Mouse (Mus musculus) NIH3T3 (cell line): ENCODE measurements around the gene Adamts5.

Experiments
- DNase-seq: peaks from one replicate; pipeline ENCODE4 v3.0.0-alpha.2; 2012; ENCODE audit warnings: low read depth

The Adamts5 gene

DNA sequence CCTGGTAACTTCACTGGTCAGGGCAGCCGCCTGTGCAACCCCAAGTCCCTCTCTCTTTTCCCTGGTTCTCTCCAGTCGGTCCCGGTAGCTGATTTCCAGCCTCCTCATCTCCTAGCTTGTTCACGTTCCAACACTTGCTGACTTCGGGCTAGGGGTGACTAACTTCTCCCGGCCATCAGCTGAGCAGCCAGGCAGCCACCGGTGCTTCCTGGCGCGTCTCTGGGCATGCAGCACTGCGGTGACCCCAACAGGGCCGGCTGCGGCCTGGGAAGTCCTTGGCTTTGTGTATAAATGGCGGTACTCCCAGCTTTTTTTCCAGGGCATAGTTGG is at the start of gene Adamts5:
Adamts5 (minus strand) TSS at position 248 of the 330 bp plus-strand sequence.
- no peak for DNase-seq

- peak; percentile 38 for DNase-seq
These were observed 48.7 kb upstream of the Adamts5 start for GRCm38 (mm10) chr16:85950356-85950755.

GRCm38 (mm10) chr16:85926004-85926403 is 24.4 kb upstream of the Adamts5 start:
- peak; percentile 47 for DNase-seq

DNA sequence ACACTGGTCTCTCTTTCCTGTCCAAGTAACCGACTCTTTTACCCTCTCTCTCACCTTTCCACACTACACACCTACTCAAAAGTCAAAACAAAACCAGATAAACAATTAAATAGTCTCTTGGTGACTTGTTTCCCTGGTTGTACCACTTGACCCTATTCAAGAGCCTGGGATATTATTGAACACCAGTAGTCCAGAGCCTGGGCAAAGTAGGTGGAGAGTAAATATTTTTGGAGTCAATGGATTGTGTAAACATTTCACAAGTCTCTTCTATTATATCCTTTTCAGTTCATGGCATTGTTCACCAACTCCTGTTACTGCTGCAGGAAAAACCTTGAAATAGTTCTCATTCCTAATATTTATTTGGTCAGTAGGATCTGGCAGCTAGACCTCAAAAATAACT is 20.8 kb upstream of the Adamts5 start:
- no peak for DNase-seq

DNA sequence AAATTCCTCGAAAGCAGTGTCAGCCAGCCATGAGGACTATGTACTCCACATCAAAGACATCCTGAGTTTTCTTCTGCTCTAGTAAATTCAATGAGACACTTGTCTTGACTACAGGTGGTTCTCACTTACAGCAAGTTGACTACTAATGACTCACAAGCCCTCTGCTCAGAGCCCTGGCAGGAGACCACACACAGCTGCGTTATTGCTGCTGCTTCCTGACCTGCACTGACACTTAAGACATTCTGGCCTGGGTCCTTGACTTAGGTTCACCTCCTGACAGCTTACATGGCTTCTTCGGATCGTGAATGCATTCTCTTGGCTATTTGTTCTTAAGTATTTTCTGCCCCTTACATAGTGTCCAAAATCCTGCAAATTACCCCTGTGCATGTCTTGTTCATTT is 18.5 kb upstream of the Adamts5 start:
- DNase-seq, result no peak

DNA sequence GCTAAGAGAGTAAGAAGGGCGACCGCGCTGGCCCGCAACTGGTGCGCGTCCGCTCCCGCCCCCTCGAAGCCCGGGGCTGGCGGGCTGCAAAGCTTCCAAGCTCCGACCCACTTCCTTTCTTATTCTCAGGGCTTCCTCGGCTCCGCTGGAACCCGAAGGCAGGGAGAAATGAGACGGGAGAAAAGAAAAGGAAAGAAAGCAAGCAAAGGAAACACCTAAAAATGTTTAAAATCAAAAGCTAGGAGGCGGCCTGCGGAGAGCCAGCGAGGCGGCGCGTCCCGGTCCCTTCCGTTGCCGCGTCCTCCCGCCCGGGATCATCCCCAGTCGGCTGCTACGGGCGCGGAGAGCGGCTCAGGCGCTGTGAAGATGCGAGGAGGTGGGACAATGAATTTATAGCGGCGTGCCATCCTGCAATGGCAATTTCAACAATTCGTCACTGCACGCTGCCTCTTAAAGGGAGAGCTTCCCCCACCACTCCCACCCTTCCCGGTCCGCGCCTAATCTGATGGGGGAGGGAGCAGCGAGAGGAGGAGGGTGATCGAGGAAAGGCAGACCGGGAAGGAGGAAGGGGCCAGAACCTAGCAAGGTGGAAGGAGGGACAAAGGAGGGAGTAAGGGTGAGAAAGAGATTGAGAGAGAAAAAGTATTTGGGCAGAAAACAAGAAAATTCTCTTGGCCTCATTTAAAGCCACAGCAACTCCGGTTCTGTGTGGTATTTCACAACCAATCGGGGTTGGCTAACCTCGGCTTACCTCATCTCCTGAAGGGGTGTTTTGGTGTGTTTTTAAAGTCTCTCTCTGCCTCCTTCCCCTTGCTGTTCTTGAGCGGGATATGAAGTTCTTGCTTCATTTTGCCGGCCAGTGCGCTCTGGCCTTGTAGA is 687 bp downstream of the Adamts5 start:
- DNase-seq, result peak; percentile 89

DNA sequence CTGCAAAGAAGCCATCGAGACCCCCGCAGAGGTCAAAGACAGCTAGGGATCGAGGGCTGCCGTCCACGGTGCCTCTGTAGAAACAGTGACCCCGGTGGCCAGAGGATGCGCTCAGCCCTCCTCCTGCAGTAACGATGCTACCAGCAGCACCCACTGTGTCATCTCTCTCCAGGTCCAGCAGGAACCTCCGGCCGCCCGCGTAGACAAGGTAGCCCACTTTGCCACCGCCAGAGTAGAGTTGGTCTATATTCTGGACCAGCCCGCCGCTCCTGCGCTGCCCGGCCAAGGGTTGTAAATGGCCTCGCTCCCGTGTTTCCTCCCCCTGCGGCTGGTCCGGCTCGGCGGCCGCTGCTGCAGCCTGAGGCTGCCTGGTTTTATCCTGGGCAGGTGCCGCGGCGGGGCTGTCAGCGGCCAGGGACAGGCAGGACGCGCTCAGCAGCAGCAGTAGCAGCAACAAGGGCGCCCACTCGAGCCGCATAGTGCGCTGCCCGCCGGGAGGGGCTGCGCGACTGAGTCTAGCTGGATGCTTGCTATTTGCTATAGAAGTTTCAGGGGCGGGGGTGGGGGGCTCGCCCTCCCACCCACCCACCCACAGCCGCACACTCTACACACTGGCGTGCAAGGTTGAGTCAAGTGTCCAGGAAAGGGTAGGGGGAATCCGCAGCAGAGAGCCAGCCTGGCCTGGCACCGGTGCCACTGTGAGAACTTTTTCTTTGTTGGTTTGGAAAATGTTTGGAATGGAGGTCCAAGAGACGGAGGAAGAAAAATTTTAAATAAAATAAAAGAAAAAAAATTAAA is 1.6 kb downstream of the Adamts5 start:
- DNase-seq, result peak; percentile 62

DNA sequence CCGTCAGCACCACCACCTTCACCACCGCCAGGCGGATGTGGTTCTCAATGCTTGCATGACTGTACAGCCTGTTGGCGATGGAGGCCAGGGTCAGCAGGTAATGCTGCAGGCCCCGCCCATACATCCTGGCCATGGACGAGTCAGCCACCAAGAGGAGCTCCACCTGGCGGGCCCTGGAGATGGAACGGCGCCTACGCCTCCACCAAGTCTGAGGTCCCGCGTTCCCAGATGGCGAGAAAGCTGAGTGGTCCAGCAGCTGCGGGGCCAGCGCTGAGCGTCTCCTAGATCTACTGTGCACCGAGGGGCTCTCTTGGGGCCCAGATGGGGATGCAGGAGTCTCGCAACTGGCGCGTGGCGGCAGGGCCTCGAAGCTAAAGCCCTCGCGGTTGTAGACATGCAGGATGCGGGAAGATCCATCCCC is 2.3 kb downstream of the Adamts5 start:
- peak; percentile 30 for DNase-seq

DNA sequence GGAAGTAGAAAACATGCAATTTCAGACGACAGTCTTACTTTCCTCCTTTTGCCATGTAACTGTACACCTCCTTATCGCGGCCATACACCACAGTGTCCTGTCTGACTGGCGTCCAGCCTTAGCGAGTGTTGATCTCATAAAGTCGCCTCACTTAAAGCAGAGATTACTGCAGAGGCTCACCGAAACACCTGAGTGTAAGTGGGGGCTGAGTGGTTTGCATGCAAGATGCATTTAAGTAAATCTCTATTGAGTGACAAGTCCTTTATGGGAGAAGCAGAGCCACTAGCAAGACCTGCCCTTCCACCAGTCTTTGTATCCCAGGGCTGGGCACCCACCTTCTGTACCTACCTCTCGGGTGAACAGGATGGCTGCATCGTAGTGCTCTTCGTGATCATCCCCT is 2.8 kb downstream of the Adamts5 start:
- DNase-seq, result no peak

- DNase-seq, result peak; percentile 77
These were observed 3.2 kb downstream of the Adamts5 start for GRCm38 (mm10) chr16:85898391-85898790.

DNA sequence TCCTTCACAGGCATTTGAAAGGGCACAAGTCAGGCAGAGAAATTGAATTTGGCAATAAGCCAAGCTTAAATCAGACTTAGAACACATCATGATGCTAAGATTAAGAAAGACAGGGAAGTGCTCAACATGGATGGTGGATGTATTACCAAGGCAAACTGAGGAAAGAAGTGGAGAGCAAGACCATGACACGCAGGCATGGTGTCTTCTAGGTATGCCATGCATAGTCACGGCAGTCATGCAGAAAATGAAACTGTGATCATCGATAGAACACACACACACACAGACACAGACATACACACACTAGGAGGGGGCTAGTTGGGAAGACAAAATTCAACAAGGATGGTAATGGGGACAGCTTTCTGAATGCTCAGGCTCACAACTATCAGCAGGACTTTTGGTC is 3.8 kb downstream of the Adamts5 start:
- DNase-seq, result no peak

- DNase-seq, result no peak
These were observed 5.7 kb downstream of the Adamts5 start for GRCm38 (mm10) chr16:85895948-85896347.

DNA sequence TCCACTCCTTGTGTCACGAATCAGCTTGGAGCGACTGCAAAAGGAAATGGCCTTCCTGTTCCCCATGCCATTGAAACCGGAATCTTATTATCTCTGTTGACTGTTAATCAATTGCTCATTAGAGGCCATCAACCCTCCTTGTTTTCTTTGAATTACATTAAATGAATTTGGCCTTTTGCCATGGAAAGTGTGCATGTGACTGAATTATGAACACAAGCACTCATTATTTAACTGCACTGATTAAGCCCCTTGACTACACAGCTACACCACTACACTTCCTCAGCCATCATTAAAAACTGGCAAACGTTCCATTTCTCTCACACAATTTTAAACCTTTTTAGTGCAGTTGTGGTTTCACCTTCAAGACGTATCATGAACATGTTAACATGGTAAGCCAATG is 11.8 kb downstream of the Adamts5 start:
- no peak for DNase-seq

- no peak for DNase-seq
These were observed 14.2 kb downstream of the Adamts5 start for GRCm38 (mm10) chr16:85887289-85888051.

DNA sequence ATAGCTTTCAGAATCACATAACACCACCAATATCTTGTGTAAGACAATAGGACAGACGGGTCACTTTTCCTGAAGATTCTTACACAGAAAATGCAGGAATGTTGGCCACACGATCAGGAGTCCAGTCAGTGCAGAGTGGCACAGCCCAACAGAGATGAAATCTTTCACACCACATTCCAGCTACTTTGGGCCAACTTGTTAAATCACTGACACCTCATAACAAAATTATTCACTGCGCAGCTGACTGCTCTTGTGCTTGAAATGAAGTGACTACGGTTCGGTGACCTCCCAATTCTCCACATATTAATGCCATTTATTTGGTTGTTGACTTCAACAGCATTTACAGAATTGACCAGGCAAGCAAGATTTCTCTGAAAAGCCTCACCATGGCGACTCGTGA is 22.6 kb downstream of the Adamts5 start:
- DNase-seq, result no peak

- DNase-seq, result peak; percentile 29
These were observed 27.5 kb downstream of the Adamts5 start for GRCm38 (mm10) chr16:85874141-85874540.

DNA sequence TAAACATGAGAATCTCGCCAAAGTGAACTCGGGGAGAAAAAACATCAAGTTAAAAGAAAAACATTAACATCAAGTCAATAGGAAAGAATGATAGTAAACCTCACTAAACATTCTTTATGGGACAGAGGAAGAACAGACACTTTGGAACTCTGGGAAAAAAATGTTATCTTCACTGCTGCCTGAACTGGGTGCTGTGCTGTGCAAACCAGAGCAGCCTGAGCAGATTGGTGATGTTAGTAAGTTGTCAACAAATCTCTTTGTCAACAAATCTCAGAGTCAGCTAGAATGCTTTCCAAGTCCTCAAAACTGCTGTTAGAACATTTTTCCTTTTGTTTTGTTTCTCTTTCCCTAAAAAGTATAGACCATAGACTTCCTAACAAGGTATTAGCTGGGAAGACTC is 29.7 kb downstream of the Adamts5 start:
- no peak for DNase-seq

DNA sequence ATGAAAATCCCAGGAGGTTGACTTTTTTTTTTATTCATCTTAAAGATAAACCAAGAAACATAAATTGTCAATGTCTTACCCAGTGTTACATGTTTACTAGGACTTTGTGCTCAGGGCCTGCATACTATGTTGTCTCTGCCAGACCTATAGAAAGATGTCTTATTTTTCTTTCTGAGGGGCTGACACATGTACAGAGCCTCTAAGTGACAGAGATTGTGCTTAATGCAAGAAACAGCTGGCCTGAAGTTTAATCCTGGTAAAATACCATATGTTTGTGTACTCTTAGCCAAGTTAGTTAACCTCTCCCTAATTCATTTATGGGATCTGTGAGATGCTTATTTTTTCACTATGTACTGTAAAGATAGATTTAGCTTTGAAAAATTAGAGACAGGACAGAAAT is 30.4 kb downstream of the Adamts5 start:
- DNase-seq, result no peak

DNA sequence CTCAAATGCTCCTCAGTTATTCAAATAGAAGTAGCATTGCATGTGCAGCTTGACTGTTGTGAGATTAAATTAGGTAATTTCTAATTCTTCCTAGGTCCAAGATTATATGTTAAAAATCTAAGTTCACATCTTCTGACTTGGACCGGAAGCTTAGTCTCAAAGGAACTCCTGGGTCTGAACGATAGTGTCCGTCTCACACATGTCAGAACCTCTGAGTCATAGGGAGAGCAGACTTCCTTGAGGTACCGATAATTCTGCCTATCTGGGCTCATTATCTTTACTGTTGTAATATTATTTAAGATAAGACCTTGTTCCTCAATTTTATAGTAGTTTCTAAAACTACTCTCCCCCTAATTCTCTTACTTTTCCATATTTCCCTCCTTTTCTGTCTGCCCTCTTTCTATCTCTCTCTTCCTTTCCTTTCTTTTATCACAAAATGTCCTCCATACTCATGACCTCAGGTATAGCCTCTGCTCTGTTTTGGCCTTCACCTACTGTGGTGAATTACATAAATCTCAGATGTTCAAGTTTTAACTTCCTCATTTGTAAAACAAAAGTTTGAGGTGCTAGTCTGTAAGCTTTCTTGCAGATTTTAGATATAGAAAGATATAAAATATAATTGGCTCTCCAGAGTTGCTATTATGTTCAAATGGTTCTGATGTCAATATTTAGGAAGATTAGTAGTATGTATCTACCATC is 36.8 kb downstream of the Adamts5 start:
- DNase-seq, result no peak

DNA sequence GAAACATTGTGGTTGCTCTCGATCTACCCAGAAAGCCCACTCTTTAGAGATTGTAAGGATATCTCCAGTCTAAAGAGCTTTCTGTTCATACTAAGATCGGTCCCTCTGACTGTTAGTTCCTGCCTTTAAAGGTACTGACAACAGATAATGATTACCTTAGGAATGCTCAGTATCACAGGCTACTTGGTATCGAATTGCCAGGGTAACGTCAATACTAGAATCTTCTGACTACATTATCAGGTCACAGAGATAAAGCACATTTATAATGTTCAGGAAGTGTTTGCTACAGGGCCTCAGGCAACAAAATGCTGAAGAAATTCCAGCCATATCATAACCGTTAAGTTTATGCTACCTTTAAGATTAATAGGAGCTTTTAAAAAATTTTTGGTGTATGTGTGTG is 47.1 kb downstream of the Adamts5 start:
- DNase-seq, result no peak

GRCm38 (mm10) chr16:85827066-85827465 is 74.6 kb downstream of the Adamts5 start:
- peak; percentile 57 for DNase-seq
